Mouse (Mus musculus) liver, embryonic 12.5 days (tissue): Measurements from ENCODE around the gene 9130213A22Rik. TPM values are rescaled to one million over a fixed set of nuclear protein-coding genes. Genes with fewer than 3 reads are reported as not detected.
A peak's percentile ranks its signal among the peaks of the same experiment; 100 is the strongest.

ENCODE experiments used
- ATAC-seq: fragments of 200-750 bp; cut with Nextera tagmentation; 2 replicates; pipeline ENCODE4 v1.8.0; 2017; ENCODE audit warnings: moderate number of reproducible peaks, mild to moderate bottlenecking, moderate library complexity
- H3K27ac ChIP-seq: fragments of 300-500 bp; sonication (generic); 2 replicates; pipeline ENCODE4 v1.5.1; 2016; ENCODE audit warnings: mild to moderate bottlenecking
- H3K27me3 ChIP-seq: fragments of 300-500 bp; sonication (generic); replicated peaks from 2 replicates; pipeline ENCODE4 v1.6.1; 2016; ENCODE audit warnings: mild to moderate bottlenecking, moderate library complexity
- H3K36me3 ChIP-seq: fragments of 300-500 bp; sonication (generic); 2 replicates; pipeline ENCODE4 v1.6.1; 2016; ENCODE audit warnings: mild to moderate bottlenecking, moderate library complexity
- H3K4me1 ChIP-seq: fragments of 300-500 bp; sonication (generic); 2 replicates; pipeline ENCODE4 v1.6.1; 2016
- H3K4me2 ChIP-seq: fragments of 300-500 bp; sonication (generic); 2 replicates; pipeline ENCODE4 v1.6.1; 2016; ENCODE audit warnings: mild to moderate bottlenecking, moderate library complexity
- H3K4me3 ChIP-seq: fragments of 300-500 bp; sonication (generic); 2 replicates; pipeline ENCODE4 v1.5.1; 2016; ENCODE audit warnings: mild to moderate bottlenecking, moderate library complexity
- H3K9ac ChIP-seq: fragments of 300-500 bp; sonication (generic); 2 replicates; pipeline ENCODE4 v1.6.1; 2016; ENCODE audit warnings: mild to moderate bottlenecking, moderate library complexity
- H3K9me3 ChIP-seq: fragments of 300-500 bp; sonication (generic); replicated peaks from 2 replicates; pipeline ENCODE4 v1.6.1; 2016; ENCODE audit warnings: mild to moderate bottlenecking, moderate library complexity
- WGBS: fragments of 180-500 bp; shearing (Covaris S2); methylation state at CpG from one replicate; pipeline ENCODE4 v1.1.7; 2016; ENCODE audit not compliant: insufficient replicate concordance; 5-methylcytosine and 5-hydroxymethylcytosine counted together
- polyA plus RNA-seq: library from polyadenylated mRNA; unstranded; fragments of >200 nt; fragmentation: Nextera tagmentation; extraction: Ambion mirVana; gene quantifications from 2 replicates; pipeline ENCODE4 v1.2.1, GENCODE M21; 2016

9130213A22Rik gene
- polyA plus RNA-seq, 1 experiment from 2014 or later, result 0.14 TPM

- H3K9me3 ChIP-seq, result no peaks in the 10 kb centered on the region
- H3K36me3 ChIP-seq, result no peaks in the 10 kb centered on the region
- no peaks in the 10 kb centered on the region for H3K27me3 ChIP-seq
- no peak overlapping the region for H3K4me2 ChIP-seq
- H3K27ac ChIP-seq, result no peak overlapping the region
- H3K4me1 ChIP-seq, result peaks cover 57% of the 10 kb centered on the region
- no peak overlapping the region for H3K9ac ChIP-seq
- no peak overlapping the region for H3K4me3 ChIP-seq
- no peak for ATAC-seq
- WGBS, result 26% methylated on average over 9 of the region's 9 CpGs
Measured at GRCm38 (mm10) chr11:69075764-69076479, 46.5 kb downstream of the 9130213A22Rik start.

GRCm38 (mm10) chr11:69074776-69075069 is 47.7 kb downstream of the 9130213A22Rik start:
- no peaks in the 10 kb centered on the region for H3K36me3 ChIP-seq
- peak overlapping the region; percentile 93 for H3K27ac ChIP-seq
- whole genome bisulfite sequencing, result 46% methylated on average over 2 of the region's 2 CpGs
- peak overlapping the region; percentile 93 for H3K4me2 ChIP-seq
- no peak for ATAC-seq
- H3K27me3 ChIP-seq, result no peaks in the 10 kb centered on the region
- H3K9me3 ChIP-seq, result no peaks in the 10 kb centered on the region
- H3K4me3 ChIP-seq, result no peak overlapping the region
- peaks cover 57% of the 10 kb centered on the region for H3K4me1 ChIP-seq
- peak overlapping the region; percentile 69; the same call in 1 of the 2 replicates for H3K9ac ChIP-seq

GRCm38 (mm10) chr11:69073951-69074775 is 48.2 kb downstream of the 9130213A22Rik start:
- 40% methylated on average over 6 of the region's 6 CpGs for WGBS
- H3K27ac ChIP-seq, result peak overlapping the region; percentile 93
- H3K9ac ChIP-seq, result peak overlapping the region; percentile 69
- peak overlapping the region; percentile 93 for H3K4me2 ChIP-seq
- H3K27me3 ChIP-seq, result no peaks in the 10 kb centered on the region
- no peak overlapping the region for H3K4me3 ChIP-seq
- peaks cover 62% of the 10 kb centered on the region for H3K4me1 ChIP-seq
- no peaks in the 10 kb centered on the region for H3K9me3 ChIP-seq
- H3K36me3 ChIP-seq, result no peaks in the 10 kb centered on the region
- no peak for ATAC-seq

- Histone ChIP-seq H3K27me3 (no peaks in the 10 kb centered on the region), H3K9me3 (no peaks in the 10 kb centered on the region), H3K9ac (peak overlapping the region; percentile 69), H3K4me3 (peak overlapping the region; percentile 48), H3K4me1 (peaks cover 62% of the 10 kb centered on the region), H3K27ac (peak overlapping the region; percentile 93), H3K36me3 (no peaks in the 10 kb centered on the region), H3K4me2 (peak overlapping the region; percentile 93)
- under 1% methylated on average over 14 of the region's 14 CpGs for WGBS
- peak; percentile 78 for ATAC-seq
Measured at GRCm38 (mm10) chr11:69073065-69073888, 49.1 kb downstream of the 9130213A22Rik start.

GRCm38 (mm10) chr11:69072666-69073064 is 49.7 kb downstream of the 9130213A22Rik start:
- Histone ChIP-seq H3K9ac (peak overlapping the region; percentile 69), H3K27ac (peak overlapping the region; percentile 93), H3K36me3 (no peaks in the 10 kb centered on the region), H3K27me3 (no peaks in the 10 kb centered on the region), H3K9me3 (no peaks in the 10 kb centered on the region), H3K4me2 (peak overlapping the region; percentile 93), H3K4me3 (peak overlapping the region; percentile 48), H3K4me1 (peaks cover 61% of the 10 kb centered on the region)
- no peak for ATAC-seq
- WGBS, result 15% methylated on average over 9 of the region's 9 CpGs

- Histone ChIP-seq H3K4me2 (peak overlapping the region; percentile 93), H3K27ac (peak overlapping the region; percentile 93), H3K9ac (peak overlapping the region; percentile 69), H3K27me3 (no peaks in the 10 kb centered on the region), H3K4me3 (peak overlapping the region; percentile 48), H3K36me3 (no peaks in the 10 kb centered on the region), H3K9me3 (no peaks in the 10 kb centered on the region), H3K4me1 (peaks cover 65% of the 10 kb centered on the region)
- ATAC-seq, result no peak
- 82% methylated on average over 11 of the region's 11 CpGs for WGBS
Measured at GRCm38 (mm10) chr11:69072234-69072633, 50.2 kb downstream of the 9130213A22Rik start.

GRCm38 (mm10) chr11:69071262-69071661 is 51.1 kb downstream of the 9130213A22Rik start:
- H3K4me3 ChIP-seq, result peak overlapping the region; percentile 72
- no peaks in the 10 kb centered on the region for H3K9me3 ChIP-seq
- WGBS, result 38% methylated on average over 9 of the region's 9 CpGs
- H3K27me3 ChIP-seq, result no peaks in the 10 kb centered on the region
- no peak for ATAC-seq
- peak overlapping the region; percentile 82 for H3K27ac ChIP-seq
- peak overlapping the region; percentile 80 for H3K9ac ChIP-seq
- H3K36me3 ChIP-seq, result no peaks in the 10 kb centered on the region
- H3K4me1 ChIP-seq, result peaks cover 70% of the 10 kb centered on the region
- peak overlapping the region; percentile 93 for H3K4me2 ChIP-seq

GRCm38 (mm10) chr11:69070590-69071222 is 51.7 kb downstream of the 9130213A22Rik start, which contains the start of gene Tmem107:
Gene Tmem107 (plus strand): TSS chr11:69070806.
- Histone ChIP-seq H3K27me3 (no peaks in the 10 kb centered on the region), H3K4me1 (peaks cover 71% of the 10 kb centered on the region)
- under 1% methylated on average over 47 of the region's 47 CpGs for WGBS

GRCm38 (mm10) chr11:69070093-69070492 is 52.3 kb downstream of the 9130213A22Rik start:
- ATAC-seq, result no peak
- Histone ChIP-seq H3K9me3 (no peaks in the 10 kb centered on the region), H3K4me1 (peaks cover 75% of the 10 kb centered on the region), H3K4me3 (peak overlapping the region; percentile 72), H3K36me3 (no peaks in the 10 kb centered on the region), H3K27me3 (no peaks in the 10 kb centered on the region), H3K9ac (peak overlapping the region; percentile 80), H3K4me2 (peak overlapping the region; percentile 93), H3K27ac (peak overlapping the region; percentile 82)
- under 1% methylated on average over 13 of the region's 13 CpGs for WGBS

More at GRCm38 (mm10) chr11:69070590-69071222, 51.7 kb downstream of the 9130213A22Rik start, which contains the start of gene Tmem107:
- Histone ChIP-seq H3K9ac (peak within 1 kb of the TSS; percentile 80), H3K27ac (peak within 1 kb of the TSS; percentile 82), H3K4me2 (peak within 1 kb of the TSS; percentile 93), H3K36me3 (no peaks in the 10 kb centered on the region), H3K4me3 (peak within 1 kb of the TSS; percentile 72), H3K9me3 (no peaks in the 10 kb centered on the region)
- peak; percentile 81 for ATAC-seq
